Mouse (Mus musculus) megakaryocyte, embryonic 14.5 days (primary cell): ENCODE measurements at regions not wholly inside any gene's neighbourhood (a gene's known extent, or its start where the extent isn't known, plus 50 kb on each side); places are given as distances from the start of the nearest gene placed in this dataset.

Source experiments
- H3K27me3 ChIP-seq: replicated peaks from 2 replicates; pipeline ENCODE3; 2012; ENCODE audit warnings: inconsistent platforms
- H3K36me3 ChIP-seq: replicated peaks from 2 replicates; pipeline ENCODE3; 2012; ENCODE audit warnings: low read length, inconsistent platforms, mixed read lengths
- H3K4me1 ChIP-seq: 2 replicates; pipeline ENCODE4 v1.6.1; 2012; ENCODE audit warnings: inconsistent platforms
- H3K4me3 ChIP-seq: replicated peaks from 2 replicates; pipeline ENCODE3; 2012; ENCODE audit warnings: moderate library complexity, mild to moderate bottlenecking, inconsistent platforms
- H3K9me3 ChIP-seq: 2 replicates; pipeline ENCODE4 v1.6.1; 2012; ENCODE audit warnings: inconsistent platforms
- FLI1 ChIP-seq: IDR thresholded peaks from 2 replicates; pipeline ENCODE4 v1.6.1; 2012; ENCODE audit warnings: low read length, inconsistent platforms, mixed read lengths
- GATA1 ChIP-seq: IDR thresholded peaks from 3 replicates; pipeline ENCODE4 v1.6.1; 2012; ENCODE audit warnings: mixed read lengths, low read length, inconsistent platforms, borderline replicate concordance

- no peaks in the 10 kb centered on the region for H3K4me1 ChIP-seq
- TF ChIP-seq FLI1 (no peak), GATA1 (no peak)
- no peaks in the 10 kb centered on the region for H3K27me3 ChIP-seq
- H3K4me3 ChIP-seq = no peak overlapping the region
- H3K36me3 ChIP-seq = no peaks in the 10 kb centered on the region
- H3K9me3 ChIP-seq = no peaks in the 10 kb centered on the region
Observed at GRCm38 (mm10) chr1:94235426-94235825, 183.1 kb upstream of the Pdcd1 start.

GRCm38 (mm10) chr1:94221006-94221405, 168.7 kb upstream of the Pdcd1 start:
- Histone ChIP-seq H3K4me3 (no peak overlapping the region), H3K27me3 (no peaks in the 10 kb centered on the region), H3K9me3 (no peaks in the 10 kb centered on the region), H3K36me3 (no peaks in the 10 kb centered on the region), H3K4me1 (no peaks in the 10 kb centered on the region)
- TF ChIP-seq GATA1 = no peak
- no peak for TF ChIP-seq FLI1

- TF ChIP-seq GATA1 (no peak), FLI1 (no peak)
- Histone ChIP-seq H3K4me3 (no peak overlapping the region), H3K36me3 (no peaks in the 10 kb centered on the region), H3K27me3 (no peaks in the 10 kb centered on the region), H3K9me3 (no peaks in the 10 kb centered on the region), H3K4me1 (no peaks in the 10 kb centered on the region)
Observed at GRCm38 (mm10) chr1:94217407-94217806, 165.1 kb upstream of the Pdcd1 start.

DNA sequence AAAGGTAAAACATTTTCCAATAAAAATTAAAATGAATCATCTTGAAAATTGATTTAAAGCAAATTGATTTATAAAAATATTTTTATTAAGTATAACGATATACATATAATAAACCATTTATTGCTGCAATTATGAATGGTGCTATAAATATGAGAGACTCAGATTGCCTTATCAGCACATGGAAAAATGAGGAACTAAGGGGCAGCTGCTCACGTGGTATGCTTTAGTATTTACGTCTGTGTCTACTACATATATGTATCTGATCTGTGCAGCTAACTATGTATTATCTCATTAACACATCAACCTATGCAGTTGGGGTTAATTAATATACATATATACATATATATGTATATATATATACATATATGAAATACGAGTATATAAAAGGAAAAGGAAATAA, 156.6 kb upstream of the Pdcd1 start:
- Histone ChIP-seq H3K4me1 (no peaks in the 10 kb centered on the region), H3K9me3 (no peaks in the 10 kb centered on the region), H3K4me3 (no peak overlapping the region), H3K27me3 (no peaks in the 10 kb centered on the region), H3K36me3 (no peaks in the 10 kb centered on the region)
- TF ChIP-seq GATA1 (no peak), FLI1 (no peak)

- Histone ChIP-seq H3K4me3 (no peak overlapping the region), H3K4me1 (no peaks in the 10 kb centered on the region), H3K27me3 (no peaks in the 10 kb centered on the region), H3K9me3 (no peaks in the 10 kb centered on the region; the same call in 1 of the 2 replicates), H3K36me3 (no peaks in the 10 kb centered on the region)
- TF ChIP-seq GATA1 = no peak
- TF ChIP-seq FLI1 = no peak
Observed at GRCm38 (mm10) chr1:94207859-94208258, 155.5 kb upstream of the Pdcd1 start.

GRCm38 (mm10) chr1:94203281-94203680, 150.9 kb upstream of the Pdcd1 start:
- Histone ChIP-seq H3K36me3 (no peaks in the 10 kb centered on the region), H3K4me3 (no peak overlapping the region), H3K4me1 (no peaks in the 10 kb centered on the region), H3K9me3 (peaks cover 3% of the 10 kb centered on the region), H3K27me3 (no peaks in the 10 kb centered on the region)
- TF ChIP-seq FLI1 = no peak
- no peak for TF ChIP-seq GATA1

DNA sequence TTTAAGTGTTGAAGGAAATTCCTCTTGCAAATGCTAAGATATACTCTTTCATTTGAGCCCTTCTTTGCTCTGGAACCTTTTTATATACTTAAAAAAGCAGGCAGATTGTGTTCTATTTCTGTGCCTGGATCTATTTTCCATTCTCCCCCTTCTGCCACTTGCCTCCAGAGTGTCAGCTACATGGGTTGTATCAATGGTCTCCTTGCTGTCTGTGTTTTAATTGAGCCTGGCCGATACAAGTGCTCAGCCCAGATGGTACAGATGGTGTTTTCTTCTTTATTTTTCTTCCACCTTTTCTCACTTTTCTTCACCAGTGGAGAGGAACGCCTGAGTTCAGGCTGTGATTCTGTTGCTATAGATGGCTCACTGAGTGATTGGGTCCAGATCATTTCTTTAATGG, 131.5 kb upstream of the Pdcd1 start:
- Histone ChIP-seq H3K27me3 (no peaks in the 10 kb centered on the region), H3K36me3 (no peaks in the 10 kb centered on the region), H3K4me1 (no peaks in the 10 kb centered on the region), H3K4me3 (no peak overlapping the region), H3K9me3 (peaks cover 7% of the 10 kb centered on the region)
- TF ChIP-seq FLI1 = no peak
- TF ChIP-seq GATA1 = no peak

GRCm38 (mm10) chr1:94149958-94150357, 97.6 kb upstream of the Pdcd1 start:
- Histone ChIP-seq H3K4me1 (peaks cover 6% of the 10 kb centered on the region; the same call in 1 of the 2 replicates), H3K27me3 (no peaks in the 10 kb centered on the region), H3K9me3 (no peaks in the 10 kb centered on the region), H3K36me3 (no peaks in the 10 kb centered on the region), H3K4me3 (no peak overlapping the region)
- TF ChIP-seq GATA1 = no peak
- TF ChIP-seq FLI1 = no peak

GRCm38 (mm10) chr1:94147015-94147414, 94.7 kb upstream of the Pdcd1 start:
- H3K4me1 ChIP-seq = peaks cover 6% of the 10 kb centered on the region; the same call in 1 of the 2 replicates
- H3K27me3 ChIP-seq = no peaks in the 10 kb centered on the region
- TF ChIP-seq FLI1 (no peak), GATA1 (no peak)
- H3K4me3 ChIP-seq = peak overlapping the region; percentile 86
- 0 out of 2 replicates have a peak, but pooled peaks cover 3% of the 10 kb centered on the region for H3K9me3 ChIP-seq
- no peaks in the 10 kb centered on the region for H3K36me3 ChIP-seq

- peaks cover 3% of the 10 kb centered on the region; the same call in 1 of the 2 replicates for H3K9me3 ChIP-seq
- H3K4me3 ChIP-seq = no peak overlapping the region
- no peak for TF ChIP-seq GATA1
- no peak for TF ChIP-seq FLI1
- H3K36me3 ChIP-seq = no peaks in the 10 kb centered on the region
- H3K4me1 ChIP-seq = no peaks in the 10 kb centered on the region
- H3K27me3 ChIP-seq = no peaks in the 10 kb centered on the region
Observed at GRCm38 (mm10) chr1:94140518-94140917, 88.2 kb upstream of the Pdcd1 start.
